Mouse (Mus musculus) liver, embryonic 14.5 days (tissue): ENCODE measurements at regions not wholly inside any gene's neighbourhood (a gene's known extent, or its start where the extent isn't known, plus 50 kb on each side); places are given as distances from the start of the nearest gene placed in this dataset.

Experiments
- CTCF ChIP-seq: IDR thresholded peaks from 2 replicates; pipeline ENCODE4 v1.5.1; 2016; ENCODE audit warnings: antibody characterized with exemption, low read depth, control low read depth
- EP300 ChIP-seq: IDR thresholded peaks from 2 replicates; pipeline ENCODE4 v1.6.1; 2016; ENCODE audit warnings: antibody characterized with exemption, low read depth

- TF ChIP-seq EP300 (no peak), CTCF (no peak)
Observed at GRCm38 (mm10) chr17:9227872-9228575, 193.8 kb upstream of the Gm17728 start.
